Mouse (Mus musculus) layer of hippocampus, adult 2 months (tissue): ENCODE data around the gene Abhd17a. TPM values are rescaled to one million over a fixed set of nuclear protein-coding genes. Genes with fewer than 3 reads are reported as not detected.

Experiments
- DNase-seq, 2 experiments: peaks; one replicate each; pipeline ENCODE4 v3.0.0; 2022; ENCODE audit warnings: low spot score in 2 of 2
- H3K27ac ChIP-seq: fragments of 200-600 bp; 2 replicates; pipeline ENCODE4 v1.8.1; 2022
- H3K4me3 ChIP-seq: fragments of 200-600 bp; 2 replicates; pipeline ENCODE4 v1.8.1; 2022; ENCODE audit warnings: mild to moderate bottlenecking
- CTCF ChIP-seq: fragments of 200-600 bp; conservative IDR thresholded peaks from 2 replicates; pipeline ENCODE4 v1.8.1; 2022; ENCODE audit warnings: antibody characterized with exemption, mild to moderate bottlenecking, moderate library complexity
- long read RNA-seq, 2 experiments: library from polyadenylated mRNA; stranded (forward); transcript quantifications; one replicate each; pipeline ENCODE4 v2.0.0; 2021; ENCODE audit warnings: borderline mapping rate in 2 of 2
- total RNA-seq, 2 experiments: library from RNA; stranded (reverse); gene quantifications; 2 replicates each; pipeline ENCODE4 v1.2.3; 2021

The Abhd17a gene
- 100 to 1,000 TPM; 158 to 166 TPM for total RNA-seq
- long read RNA-seq, experiment 1, transcript Abhd17a-201 (5 exons, 1,468 nt): major isoform, 151 of 437 reads
- long read RNA-seq, experiment 1, partial matches to known transcripts: 19 of 437 reads
- long read RNA-seq, experiment 1, other reads (novel, unspliced or antisense): 267 of 437 reads
- long read RNA-seq, experiment 2, transcript Abhd17a-201 (5 exons, 1,468 nt): major isoform, 227 of 542 reads
- long read RNA-seq, experiment 2, partial matches to known transcripts: 24 of 542 reads
- long read RNA-seq, experiment 2, other reads (novel, unspliced or antisense): 291 of 542 reads

GRCm38 (mm10) chr10:80589879-80590854 lies at the start of gene Abhd17a:
Gene Abhd17a (minus strand): TSS chr10:80590341.
- DNase-seq: peak; percentile 95
- no peak for TF ChIP-seq CTCF
- Histone ChIP-seq H3K27ac (peak within 1 kb of the TSS; percentile 81), H3K4me3 (peak within 1 kb of the TSS; percentile 77)

- no peak for TF ChIP-seq CTCF
Measured at GRCm38 (mm10) chr10:80635345-80635744, 45.2 kb upstream of the Abhd17a start.

DNA sequence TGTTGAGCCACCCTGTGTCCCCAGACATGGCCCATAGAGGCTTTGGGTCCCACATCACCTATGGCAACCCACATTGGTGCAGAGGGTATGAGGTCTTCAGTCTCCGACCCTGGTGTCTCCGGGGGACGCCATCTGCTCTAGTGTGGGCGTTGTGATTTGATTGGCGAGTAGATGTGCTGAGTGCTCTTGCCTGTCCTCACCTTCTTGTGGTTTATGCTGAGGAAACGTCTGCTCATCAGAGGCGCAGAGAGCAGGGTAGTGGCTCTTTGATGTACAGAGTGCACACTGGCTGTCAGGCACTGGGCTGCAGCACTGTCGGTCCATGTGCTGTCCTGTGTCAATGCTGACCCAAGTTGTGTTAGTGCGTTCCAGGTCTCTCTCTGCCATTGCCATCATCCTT lies 38.8 kb upstream of the Abhd17a start:
- TF ChIP-seq CTCF: no peak
- Histone ChIP-seq H3K4me3 (no peak overlapping the region), H3K27ac (peak overlapping the region; percentile 3; the same call in 1 of the 2 replicates)
- no peak for DNase-seq

More at GRCm38 (mm10) chr10:80635345-80635744, 45.2 kb upstream of the Abhd17a start:
- H3K27ac ChIP-seq: no peak overlapping the region
- H3K4me3 ChIP-seq: no peak overlapping the region
- DNase-seq: no peak

- H3K27ac ChIP-seq: no peak overlapping the region; the same call in 1 of the 2 replicates
- H3K4me3 ChIP-seq: no peak overlapping the region
- no peak for DNase-seq
- no peak for TF ChIP-seq CTCF
Measured at GRCm38 (mm10) chr10:80627685-80628084, 37.5 kb upstream of the Abhd17a start.

GRCm38 (mm10) chr10:80625764-80626163 lies 35.6 kb upstream of the Abhd17a start:
- no peak for DNase-seq
- no peak for TF ChIP-seq CTCF
- Histone ChIP-seq H3K27ac (no peak overlapping the region), H3K4me3 (no peak overlapping the region)

DNA sequence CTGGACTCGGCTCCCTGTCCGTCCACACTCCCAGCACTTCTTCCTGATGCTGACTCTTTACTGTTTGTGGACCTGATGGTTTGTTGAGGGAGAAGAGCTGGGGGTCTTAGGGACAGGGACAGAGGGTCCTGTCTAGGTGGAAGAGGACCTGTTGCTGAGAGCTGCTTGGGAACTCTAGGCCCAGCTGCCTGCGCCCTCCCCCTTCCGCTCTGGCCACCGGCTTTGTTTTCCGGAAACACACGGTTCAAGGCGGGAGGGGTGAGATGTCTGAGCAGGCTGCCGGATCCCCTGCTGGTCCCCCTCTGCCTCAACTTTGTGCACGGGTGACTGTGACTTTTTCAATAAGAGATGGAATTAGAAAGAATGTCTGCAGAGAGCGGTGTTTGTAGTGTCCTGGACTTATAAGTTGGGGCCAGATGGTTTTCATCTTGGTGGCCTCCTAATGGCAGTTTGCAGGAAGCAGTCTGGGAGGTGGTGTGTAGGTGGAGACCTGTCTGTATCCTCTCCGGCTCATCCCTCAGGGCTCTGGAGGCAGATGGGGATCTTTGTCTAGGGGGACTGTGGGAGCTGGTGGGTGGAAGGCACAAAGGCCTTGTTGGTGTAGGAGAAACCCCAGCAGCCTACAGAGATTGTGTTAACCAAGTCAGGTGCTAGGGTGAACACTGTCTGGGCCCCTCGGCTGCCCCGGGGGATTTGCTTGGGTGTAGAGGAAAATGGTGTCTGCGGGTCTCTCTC lies 33.5 kb upstream of the Abhd17a start:
- DNase-seq: peak in 1 of 2 experiments; percentile 37
- peak; percentile 22; the same call in 1 of the 2 replicates for TF ChIP-seq CTCF
- peak overlapping the region; percentile 85 for H3K4me3 ChIP-seq
- peak overlapping the region; percentile 90 for H3K27ac ChIP-seq

- peak within 1 kb of the TSS; percentile 98 for H3K27ac ChIP-seq
- peak in 1 of 2 experiments; percentile 58 for DNase-seq
- peak within 1 kb of the TSS; percentile 89 for H3K4me3 ChIP-seq
- peak; percentile 21; the same call in 1 of the 2 replicates for TF ChIP-seq CTCF
Measured at GRCm38 (mm10) chr10:80622661-80623456, 32.7 kb upstream of the Abhd17a start, which contains the start of gene Csnk1g2. Gene Csnk1g2 (plus strand): TSS chr10:80622838.

GRCm38 (mm10) chr10:80621940-80622660 lies 32.0 kb upstream of the Abhd17a start:
- TF ChIP-seq CTCF: no peak
- Histone ChIP-seq H3K27ac (peak overlapping the region; percentile 98), H3K4me3 (peak overlapping the region; percentile 89)
- DNase-seq: peak; percentile 99

- H3K27ac ChIP-seq: peak overlapping the region; percentile 98
- DNase-seq: no peak
- H3K4me3 ChIP-seq: peak overlapping the region; percentile 89
- 0 out of 2 replicates have a peak, but pooled peaks have one; percentile 7 for TF ChIP-seq CTCF
Measured at GRCm38 (mm10) chr10:80621690-80621939, 31.5 kb upstream of the Abhd17a start.

DNA sequence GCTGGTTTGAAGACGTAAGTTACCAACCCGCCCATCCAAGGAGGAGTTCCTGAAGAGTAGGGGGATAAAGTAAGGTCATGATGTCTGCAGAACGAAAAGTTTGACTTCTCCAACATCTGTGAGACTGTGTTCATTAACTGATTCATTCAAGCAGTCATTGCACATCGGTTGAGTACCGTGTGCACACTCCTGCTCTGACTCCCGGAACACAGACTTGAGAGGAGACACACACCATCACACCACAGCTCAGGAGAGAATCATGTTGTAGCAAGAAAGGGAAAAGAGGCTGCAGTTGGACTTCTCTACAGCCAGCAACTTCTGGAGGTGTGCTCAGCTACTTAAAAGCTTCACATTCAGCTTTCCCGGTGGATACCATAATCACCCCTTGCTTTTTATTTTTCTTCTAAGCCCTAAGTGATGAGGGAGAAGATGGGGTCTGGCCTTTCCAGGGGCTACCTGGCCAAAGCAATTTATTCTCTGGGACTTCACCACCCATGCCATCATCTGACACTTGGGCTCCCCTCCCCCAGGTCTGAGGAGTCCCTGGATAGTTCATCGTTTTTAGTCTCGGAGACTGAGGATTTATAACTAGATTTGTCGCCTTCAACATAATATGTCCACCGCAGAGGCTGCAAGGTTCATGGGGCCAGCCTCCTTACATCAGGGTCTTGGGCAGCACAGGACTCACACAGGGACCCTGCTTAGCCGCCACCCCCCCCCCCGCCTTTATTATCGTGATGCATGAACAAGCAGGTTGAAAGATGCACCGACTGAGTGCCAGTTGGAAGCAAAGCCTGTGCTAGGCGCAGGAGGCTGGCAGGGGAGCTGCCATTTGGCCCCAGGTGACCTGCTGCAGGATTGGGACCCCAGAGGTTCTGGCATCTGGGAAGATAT lies 30.9 kb upstream of the Abhd17a start:
- no peak for TF ChIP-seq CTCF
- peak overlapping the region; percentile 98 for H3K27ac ChIP-seq
- H3K4me3 ChIP-seq: peak overlapping the region; percentile 89
- no peak for DNase-seq
